Mouse (Mus musculus): Measurements from ENCODE around the gene Med12.

DNA sequence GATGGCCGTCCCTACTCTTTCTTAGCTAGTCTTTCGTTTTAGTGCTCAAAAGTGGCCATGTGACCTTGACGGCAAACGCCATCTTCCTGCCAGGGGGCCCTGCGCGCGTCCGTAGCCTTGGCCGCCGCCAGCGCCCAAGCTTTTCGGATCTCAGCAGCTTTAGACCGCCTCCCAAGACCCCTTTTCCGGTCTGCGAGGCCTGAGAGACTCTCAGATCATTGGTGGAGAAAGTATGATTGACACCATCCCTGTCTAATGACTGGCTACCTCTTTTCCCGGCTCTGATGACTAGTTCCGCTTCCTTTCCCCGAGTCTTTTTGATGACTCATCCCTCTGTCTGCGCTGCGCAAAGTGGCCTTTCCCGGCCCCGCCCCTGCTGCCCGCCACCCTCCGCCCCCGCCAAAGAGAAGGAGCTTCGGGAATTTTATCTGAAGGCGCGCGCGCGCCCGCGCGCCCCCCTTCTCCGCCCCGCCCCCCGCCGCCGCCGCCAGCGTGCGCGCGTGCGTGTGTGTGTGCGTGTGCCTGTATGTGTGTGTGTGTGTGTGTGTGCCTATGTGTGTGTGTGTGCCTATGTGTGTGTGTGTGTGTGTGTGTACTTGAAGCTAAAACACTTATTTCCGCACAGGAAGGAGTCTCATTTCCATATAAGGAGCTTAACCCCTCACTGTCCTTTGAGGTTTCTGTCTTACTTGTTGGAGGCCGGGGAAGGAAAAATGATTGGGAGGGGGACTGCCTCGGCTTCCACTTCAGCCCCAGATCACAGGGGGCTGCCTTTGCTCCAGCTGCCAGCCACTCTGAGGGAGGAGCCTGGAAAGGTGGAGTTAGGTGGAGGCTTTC is 58.8 kb downstream of the Med12 start:
- TF ChIP-seq CTCF (IDR thresholded peaks at IDR 0.05; ENCODE audit: low read depth), result no peak
- no peak for TF ChIP-seq EP300 (IDR thresholded peaks at IDR 0.05; ENCODE audit: low read depth)

All from heart, postnatal 0 days (tissue).